Mouse (Mus musculus) lung, embryonic 14.5 days (tissue): ENCODE results near the gene Mmp24. TPM values are rescaled to one million over a fixed set of nuclear protein-coding genes. Genes with fewer than 3 reads are reported as not detected.
A peak's percentile ranks its signal among the peaks of the same experiment; 100 is the strongest.

ENCODE experiments used
- ATAC-seq: fragments of 200-750 bp; cut with Nextera tagmentation; 2 replicates; pipeline ENCODE4 v1.8.0; 2017; ENCODE audit warnings: mild to moderate bottlenecking, moderate TSS enrichment, moderate library complexity; ENCODE audit not compliant: insufficient read depth
- DNase-seq: peaks from one replicate; pipeline ENCODE4 v3.0.0-alpha.2; 2015
- H3K27ac ChIP-seq: fragments of 300-500 bp; sonication (generic); 2 replicates; pipeline ENCODE4 v1.5.1; 2014; ENCODE audit warnings: low read depth, mild to moderate bottlenecking, moderate library complexity
- H3K27me3 ChIP-seq: fragments of 300-500 bp; sonication (generic); 2 replicates; pipeline ENCODE4 v1.6.1; 2014; ENCODE audit warnings: low read length, control low read depth; ENCODE audit not compliant: insufficient read depth
- H3K36me3 ChIP-seq: fragments of 300-500 bp; sonication (generic); 2 replicates; pipeline ENCODE4 v1.6.1; 2014; ENCODE audit warnings: control low read depth; ENCODE audit not compliant: insufficient read depth
- H3K4me1 ChIP-seq: fragments of 300-500 bp; sonication (generic); 2 replicates; pipeline ENCODE4 v1.6.1; 2014; ENCODE audit warnings: antibody characterized with exemption, control low read depth; ENCODE audit not compliant: insufficient read depth
- H3K4me2 ChIP-seq: fragments of 300-500 bp; sonication (generic); 2 replicates; pipeline ENCODE4 v1.6.1; 2014; ENCODE audit warnings: mild to moderate bottlenecking
- H3K4me3 ChIP-seq: fragments of 300-500 bp; sonication (generic); 2 replicates; pipeline ENCODE4 v1.5.1; 2014; ENCODE audit warnings: low read depth, low read length
- H3K9ac ChIP-seq: fragments of 300-500 bp; sonication (generic); 2 replicates; pipeline ENCODE4 v1.6.1; 2014
- H3K9me3 ChIP-seq: fragments of 300-500 bp; sonication (generic); 2 replicates; pipeline ENCODE4 v1.6.1; 2016; ENCODE audit warnings: low read depth, low read length, control low read depth
- CTCF ChIP-seq: IDR thresholded peaks from 2 replicates; pipeline ENCODE4 v1.5.1; 2016; ENCODE audit warnings: antibody characterized with exemption, low read depth
- WGBS: fragments of 180-500 bp; shearing (Covaris S2); extraction: QIAGEN DNeasy Blood & Tissue Kit; methylation state at CpG from one replicate; pipeline ENCODE4 v1.1.7; 2014; 5-methylcytosine and 5-hydroxymethylcytosine counted together
- polyA plus RNA-seq: library from polyadenylated mRNA; unstranded; fragments of >200 nt; fragmentation: Nextera tagmentation; extraction: Ambion mirVana; gene quantifications from 2 replicates; pipeline ENCODE4 v1.2.1, GENCODE M21; 2014

Mmp24 gene
- polyA plus RNA-seq, 1 experiment from 2014 or later, result not detected

GRCm38 (mm10) chr2:155786905-155787304 lies 11.8 kb downstream of the Mmp24 start:
- no peak overlapping the region for H3K9ac ChIP-seq
- no peaks in the 10 kb centered on the region for H3K27me3 ChIP-seq
- ATAC-seq, result no peak
- no peak overlapping the region for H3K27ac ChIP-seq
- no peaks in the 10 kb centered on the region for H3K4me1 ChIP-seq
- H3K36me3 ChIP-seq, result no peaks in the 10 kb centered on the region
- 67% methylated on average over 5 of the region's 5 CpGs for WGBS
- H3K9me3 ChIP-seq, result no peaks in the 10 kb centered on the region
- no peak overlapping the region for H3K4me3 ChIP-seq
- no peak for DNase-seq
- TF ChIP-seq CTCF, result no peak
- no peak overlapping the region for H3K4me2 ChIP-seq

GRCm38 (mm10) chr2:155787949-155788931 lies 13.1 kb downstream of the Mmp24 start:
- Histone ChIP-seq H3K9ac (no peak overlapping the region), H3K9me3 (no peaks in the 10 kb centered on the region), H3K4me2 (no peak overlapping the region), H3K27ac (no peak overlapping the region), H3K27me3 (no peaks in the 10 kb centered on the region), H3K4me1 (no peaks in the 10 kb centered on the region), H3K4me3 (no peak overlapping the region), H3K36me3 (no peaks in the 10 kb centered on the region)
- 58% methylated on average over 18 of the region's 18 CpGs for WGBS
- DNase-seq (no peak), ATAC-seq (no peak)
- TF ChIP-seq CTCF, result no peak

GRCm38 (mm10) chr2:155792899-155793298 lies 17.8 kb downstream of the Mmp24 start:
- no peak overlapping the region for H3K4me2 ChIP-seq
- no peaks in the 10 kb centered on the region for H3K9me3 ChIP-seq
- H3K27ac ChIP-seq, result no peak overlapping the region
- no peaks in the 10 kb centered on the region for H3K4me1 ChIP-seq
- no peak for DNase-seq
- 34% methylated on average over 12 of the region's 12 CpGs for WGBS
- no peaks in the 10 kb centered on the region for H3K36me3 ChIP-seq
- no peak for TF ChIP-seq CTCF
- H3K9ac ChIP-seq, result no peak overlapping the region
- H3K4me3 ChIP-seq, result no peak overlapping the region
- ATAC-seq, result no peak
- no peaks in the 10 kb centered on the region for H3K27me3 ChIP-seq

- H3K4me2 ChIP-seq, result no peak overlapping the region
- WGBS, result 73% methylated on average over 12 of the region's 12 CpGs
- DNase-seq, result no peak
- H3K27ac ChIP-seq, result no peak overlapping the region
- no peak for TF ChIP-seq CTCF
- no peaks in the 10 kb centered on the region for H3K27me3 ChIP-seq
- H3K9ac ChIP-seq, result no peak overlapping the region
- ATAC-seq, result no peak
- no peaks in the 10 kb centered on the region for H3K9me3 ChIP-seq
- H3K4me1 ChIP-seq, result no peaks in the 10 kb centered on the region
- H3K4me3 ChIP-seq, result no peak overlapping the region
- H3K36me3 ChIP-seq, result no peaks in the 10 kb centered on the region
Measured at GRCm38 (mm10) chr2:155794674-155795445, 19.7 kb downstream of the Mmp24 start.

GRCm38 (mm10) chr2:155798613-155799012 lies 23.5 kb downstream of the Mmp24 start:
- H3K27ac ChIP-seq, result no peak overlapping the region
- H3K4me3 ChIP-seq, result no peak overlapping the region
- 49% methylated on average over 3 of the region's 3 CpGs for WGBS
- no peaks in the 10 kb centered on the region for H3K36me3 ChIP-seq
- no peaks in the 10 kb centered on the region for H3K27me3 ChIP-seq
- no peak overlapping the region for H3K4me2 ChIP-seq
- no peak for TF ChIP-seq CTCF
- no peaks in the 10 kb centered on the region for H3K4me1 ChIP-seq
- H3K9ac ChIP-seq, result no peak overlapping the region
- ATAC-seq (no peak), DNase-seq (no peak)
- H3K9me3 ChIP-seq, result no peaks in the 10 kb centered on the region

- Histone ChIP-seq H3K9ac (no peak overlapping the region), H3K27ac (no peak overlapping the region), H3K4me3 (no peak overlapping the region), H3K27me3 (no peaks in the 10 kb centered on the region), H3K36me3 (no peaks in the 10 kb centered on the region), H3K4me2 (no peak overlapping the region), H3K9me3 (no peaks in the 10 kb centered on the region), H3K4me1 (no peaks in the 10 kb centered on the region)
- no peak for ATAC-seq
- WGBS, result 61% methylated on average over 3 of the region's 3 CpGs
- DNase-seq, result peak; percentile 22
- peak; percentile 38; the same call in 1 of the 2 replicates for TF ChIP-seq CTCF
Measured at GRCm38 (mm10) chr2:155802761-155803160, 27.6 kb downstream of the Mmp24 start.

GRCm38 (mm10) chr2:155804053-155804452 lies 28.9 kb downstream of the Mmp24 start:
- WGBS, result 51% methylated on average over 5 of the region's 5 CpGs
- no peak overlapping the region for H3K27ac ChIP-seq

More at GRCm38 (mm10) chr2:155804053-155804452, 28.9 kb downstream of the Mmp24 start:
- Histone ChIP-seq H3K9me3 (no peaks in the 10 kb centered on the region), H3K4me3 (no peak overlapping the region), H3K27me3 (no peaks in the 10 kb centered on the region), H3K36me3 (no peaks in the 10 kb centered on the region), H3K9ac (no peak overlapping the region), H3K4me1 (no peaks in the 10 kb centered on the region), H3K4me2 (no peak overlapping the region)
- TF ChIP-seq CTCF, result no peak
- DNase-seq, result no peak
- ATAC-seq, result no peak
